Mouse (Mus musculus): ENCODE measurements around the gene Cenpe. TPM values are rescaled to one million over a fixed set of nuclear protein-coding genes. Genes with fewer than 3 reads are reported as not detected.

The Cenpe gene
- polyA plus RNA-seq, 2 experiments: 25.2 to 26.8 TPM

DNA sequence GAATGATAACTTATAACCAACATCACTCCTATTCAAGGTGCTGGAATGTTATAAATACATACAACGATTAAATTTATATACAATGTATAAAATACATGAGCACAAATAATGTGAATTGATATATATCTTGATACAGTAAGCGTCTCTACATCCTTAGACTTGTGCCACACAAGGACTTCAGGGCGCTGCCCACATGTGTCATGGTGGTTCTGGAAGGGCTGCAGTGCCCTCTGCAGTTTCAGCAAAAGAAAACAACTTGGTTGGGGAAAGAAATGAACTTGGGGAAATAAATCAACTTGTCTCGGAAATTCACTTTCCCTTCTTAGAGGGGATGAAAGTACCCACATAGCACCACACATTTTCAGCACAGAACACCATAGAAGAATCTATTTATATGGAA, 5.7 kb upstream of the Cenpe start:
- no peak for TF ChIP-seq POLR2A (IDR thresholded peaks at IDR 0.05; ENCODE audit: borderline replicate concordance, extremely low read depth, insufficient read depth, insufficient read length)
- H3K27me3 ChIP-seq (ENCODE audit: control insufficient read depth, insufficient read depth, low read length): no peaks in the 10 kb centered on the region
- H3K36me3 ChIP-seq (ENCODE audit: control insufficient read depth, insufficient read depth, low read length): no peaks in the 10 kb centered on the region
- no peak overlapping the region for H3K4me3 ChIP-seq (replicated peaks; ENCODE audit: low read length)
- H3K27ac ChIP-seq (replicated peaks; ENCODE audit: low read depth, low read length): no peak overlapping the region
- no peaks in the 10 kb centered on the region for H3K4me1 ChIP-seq (ENCODE audit: control insufficient read depth, insufficient read depth, low read length)
- H3K9me3 ChIP-seq (ENCODE audit: control insufficient read depth, low read length): no peaks in the 10 kb centered on the region
- H3K4me2 ChIP-seq (replicated peaks; ENCODE audit: low read depth, low read length, severe bottlenecking): no peak overlapping the region
- no peak overlapping the region for H3K9ac ChIP-seq (ENCODE audit: low read depth, low read length, severe bottlenecking)
- DNase-seq (ENCODE audit: low spot score) (peak; percentile 15), ATAC-seq (ENCODE audit: low FRiP score, low read depth) (no peak)
- 33% methylated on average over 4 of the region's 4 CpGs for WGBS

DNA sequence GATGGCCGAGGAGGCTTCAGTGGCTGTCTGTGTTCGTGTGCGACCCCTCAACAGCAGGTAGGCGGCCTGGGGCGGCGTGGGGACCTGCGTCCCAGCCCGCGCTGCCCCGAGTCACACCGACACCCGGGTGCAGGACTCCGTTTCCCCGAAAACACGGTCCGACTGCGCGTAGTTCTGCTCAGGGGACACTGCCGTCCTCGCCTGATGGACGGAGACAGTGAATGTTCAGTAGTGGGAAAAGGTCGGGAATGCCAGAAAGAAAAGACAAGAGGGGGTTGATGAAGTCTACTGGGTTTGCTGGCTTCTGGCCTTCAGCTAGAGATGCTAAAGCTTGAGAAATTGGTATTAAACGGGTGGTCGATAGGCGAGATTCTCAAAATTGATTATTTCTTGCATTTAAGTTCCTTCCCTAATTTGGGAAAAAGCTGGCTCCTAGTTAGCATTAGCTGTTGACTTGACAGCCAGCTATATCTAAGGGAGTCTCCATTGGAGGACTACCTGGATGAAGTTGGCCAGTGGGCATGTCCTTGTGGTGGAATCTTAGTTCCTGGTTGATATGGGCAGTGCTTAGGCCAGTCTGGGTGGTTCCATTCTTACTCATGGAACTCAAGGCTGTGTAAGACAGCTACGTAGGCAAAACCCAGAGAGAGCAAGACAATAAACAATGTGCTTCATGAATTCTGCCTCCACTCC, 467 bp downstream of the Cenpe start:
- peaks cover 8% of the 10 kb centered on the region for H3K4me1 ChIP-seq (ENCODE audit: control insufficient read depth, insufficient read depth, low read length)
- H3K27me3 ChIP-seq (ENCODE audit: control insufficient read depth, insufficient read depth, low read length): no peaks in the 10 kb centered on the region
- peak overlapping the region; percentile 71 for H3K9ac ChIP-seq (ENCODE audit: low read depth, low read length, severe bottlenecking)
- ATAC-seq (ENCODE audit: low FRiP score, low read depth): peak; percentile 37; the same call in 1 of the 2 replicates
- H3K36me3 ChIP-seq (ENCODE audit: control insufficient read depth, insufficient read depth, low read length): peaks cover 18% of the 10 kb centered on the region
- H3K27ac ChIP-seq (replicated peaks; ENCODE audit: low read depth, low read length): no peak overlapping the region
- TF ChIP-seq POLR2A (IDR thresholded peaks at IDR 0.05; ENCODE audit: borderline replicate concordance, extremely low read depth, insufficient read depth, insufficient read length): no peak
- H3K4me3 ChIP-seq (replicated peaks; ENCODE audit: low read length): peak overlapping the region; percentile 91
- peak overlapping the region; percentile 54 for H3K4me2 ChIP-seq (replicated peaks; ENCODE audit: low read depth, low read length, severe bottlenecking)
- no peak for DNase-seq (ENCODE audit: low spot score)
- H3K9me3 ChIP-seq (ENCODE audit: control insufficient read depth, low read length): no peaks in the 10 kb centered on the region
- WGBS: 1% methylated on average over 26 of the region's 26 CpGs

- peaks cover 68% of the 10 kb centered on the region for H3K36me3 ChIP-seq (ENCODE audit: control insufficient read depth, insufficient read depth, low read length)
- H3K4me2 ChIP-seq (replicated peaks; ENCODE audit: low read depth, low read length, severe bottlenecking): no peak overlapping the region
- ATAC-seq (ENCODE audit: low FRiP score, low read depth): no peak
- H3K4me3 ChIP-seq (replicated peaks; ENCODE audit: low read length): no peak overlapping the region
- H3K9me3 ChIP-seq (ENCODE audit: control insufficient read depth, low read length): no peaks in the 10 kb centered on the region
- H3K27me3 ChIP-seq (ENCODE audit: control insufficient read depth, insufficient read depth, low read length): no peaks in the 10 kb centered on the region
- DNase-seq (ENCODE audit: low spot score): no peak
- WGBS: 86% methylated on average over 3 of the region's 3 CpGs
- no peak overlapping the region for H3K9ac ChIP-seq (ENCODE audit: low read depth, low read length, severe bottlenecking)
- no peak for TF ChIP-seq POLR2A (IDR thresholded peaks at IDR 0.05; ENCODE audit: borderline replicate concordance, extremely low read depth, insufficient read depth, insufficient read length)
- H3K27ac ChIP-seq (replicated peaks; ENCODE audit: low read depth, low read length): no peak overlapping the region
- no peaks in the 10 kb centered on the region for H3K4me1 ChIP-seq (ENCODE audit: control insufficient read depth, insufficient read depth, low read length)
Measured at GRCm38 (mm10) chr3:135232058-135232457, 19.7 kb downstream of the Cenpe start.

GRCm38 (mm10) chr3:135232462-135232861, 20.1 kb downstream of the Cenpe start:
- DNase-seq (ENCODE audit: low spot score) (no peak), ATAC-seq (ENCODE audit: low FRiP score, low read depth) (no peak)
- Histone ChIP-seq H3K4me2 (replicated peaks; ENCODE audit: low read depth, low read length, severe bottlenecking) (no peak overlapping the region), H3K27me3 (ENCODE audit: control insufficient read depth, insufficient read depth, low read length) (no peaks in the 10 kb centered on the region), H3K9ac (ENCODE audit: low read depth, low read length, severe bottlenecking) (no peak overlapping the region), H3K9me3 (ENCODE audit: control insufficient read depth, low read length) (no peaks in the 10 kb centered on the region), H3K27ac (replicated peaks; ENCODE audit: low read depth, low read length) (no peak overlapping the region), H3K36me3 (ENCODE audit: control insufficient read depth, insufficient read depth, low read length) (peaks cover 72% of the 10 kb centered on the region), H3K4me3 (replicated peaks; ENCODE audit: low read length) (no peak overlapping the region), H3K4me1 (ENCODE audit: control insufficient read depth, insufficient read depth, low read length) (no peaks in the 10 kb centered on the region)
- TF ChIP-seq POLR2A (IDR thresholded peaks at IDR 0.05; ENCODE audit: borderline replicate concordance, extremely low read depth, insufficient read depth, insufficient read length): no peak
- 89% methylated on average over 3 of the region's 3 CpGs for WGBS

GRCm38 (mm10) chr3:135245733-135246132, 33.4 kb downstream of the Cenpe start:
- H3K4me3 ChIP-seq (replicated peaks; ENCODE audit: low read length): no peak overlapping the region
- TF ChIP-seq POLR2A (IDR thresholded peaks at IDR 0.05; ENCODE audit: borderline replicate concordance, extremely low read depth, insufficient read depth, insufficient read length): no peak
- H3K27me3 ChIP-seq (ENCODE audit: control insufficient read depth, insufficient read depth, low read length): no peaks in the 10 kb centered on the region
- H3K9me3 ChIP-seq (ENCODE audit: control insufficient read depth, low read length): no peaks in the 10 kb centered on the region
- peaks cover 84% of the 10 kb centered on the region for H3K36me3 ChIP-seq (ENCODE audit: control insufficient read depth, insufficient read depth, low read length)
- DNase-seq (ENCODE audit: low spot score) (no peak), ATAC-seq (ENCODE audit: low FRiP score, low read depth) (no peak)
- no peak overlapping the region for H3K4me2 ChIP-seq (replicated peaks; ENCODE audit: low read depth, low read length, severe bottlenecking)
- H3K4me1 ChIP-seq (ENCODE audit: control insufficient read depth, insufficient read depth, low read length): no peaks in the 10 kb centered on the region
- H3K9ac ChIP-seq (ENCODE audit: low read depth, low read length, severe bottlenecking): no peak overlapping the region
- H3K27ac ChIP-seq (replicated peaks; ENCODE audit: low read depth, low read length): no peak overlapping the region

Data from limb, embryonic 14.5 days (tissue).